Mouse (Mus musculus) cerebellum, postnatal 10 days (tissue): ENCODE data around the gene Myom1.

Source experiments
- DNase-seq, 2 experiments: peaks; one replicate each; pipeline ENCODE4 v3.0.0; 2021; ENCODE audit warnings: mixed read lengths in 2 of 2

Myom1 gene

GRCm38 (mm10) chr17:71144322-71145116 is 142.1 kb downstream of the Myom1 start:
- no peak for DNase-seq

- DNase-seq = no peak
Observed at GRCm38 (mm10) chr17:71145248-71145961, 143.0 kb downstream of the Myom1 start.

GRCm38 (mm10) chr17:71153356-71153755 is 150.9 kb downstream of the Myom1 start:
- DNase-seq = no peak

- peak; percentile 13 to 21 for DNase-seq
Observed at GRCm38 (mm10) chr17:71155271-71155670, 152.8 kb downstream of the Myom1 start.

- DNase-seq = peak in 1 of 2 experiments; percentile 6
Observed at GRCm38 (mm10) chr17:71159152-71159567, 156.7 kb downstream of the Myom1 start.

GRCm38 (mm10) chr17:71159720-71160119 is 157.3 kb downstream of the Myom1 start:
- no peak for DNase-seq

- no peak for DNase-seq
Observed at GRCm38 (mm10) chr17:71160244-71160995, 158.0 kb downstream of the Myom1 start.

- no peak for DNase-seq
Observed at GRCm38 (mm10) chr17:71164991-71165390, 162.6 kb downstream of the Myom1 start.

GRCm38 (mm10) chr17:71168205-71168815 is 165.9 kb downstream of the Myom1 start:
- no peak for DNase-seq

- no peak for DNase-seq
Observed at GRCm38 (mm10) chr17:71168846-71169245, 166.4 kb downstream of the Myom1 start.

- no peak for DNase-seq
Observed at GRCm38 (mm10) chr17:71169639-71170038, 167.2 kb downstream of the Myom1 start.

- no peak for DNase-seq
Observed at GRCm38 (mm10) chr17:71171161-71171560, 168.7 kb downstream of the Myom1 start.
